Mouse (Mus musculus): Measurements from ENCODE around the gene Lysmd2. TPM values are rescaled to one million over a fixed set of nuclear protein-coding genes. Genes with fewer than 3 reads are reported as not detected.

Gene Lysmd2
- total and polyA plus RNA-seq, 3 experiments, result 10.0 to 30.3 (median 18.3) TPM

Other genes starting within 250 kb of the Lysmd2 start
- 10 to 100 TPM; 36.2 to 39.0 TPM for gene Mapk6, start 215.7 kb upstream of the Lysmd2 start, total RNA-seq (2021)
- 8.5 and 11.7 TPM in 2 replicates for gene Mapk6, start 215.7 kb upstream of the Lysmd2 start, polyA plus RNA-seq (2012; rRNA removed)
- gene Leo1, start 184.2 kb upstream of the Lysmd2 start, total RNA-seq (2021), result 10 to 100 TPM; 21.8 to 31.7 TPM
- gene Leo1, start 184.2 kb upstream of the Lysmd2 start, polyA plus RNA-seq (2012; rRNA removed), result 1.4 and 1.5 TPM in 2 replicates
- gene Tmod3, start 66.1 kb upstream of the Lysmd2 start, total RNA-seq (2021), result 10 to 100 TPM; 58.6 to 63.1 TPM
- gene Tmod3, start 66.1 kb upstream of the Lysmd2 start, polyA plus RNA-seq (2012; rRNA removed), result 4.7 and 4.8 TPM in 2 replicates
- 10 to 100 TPM in 1 of 2 experiments, 1 to 10 TPM in 1; 9.4 to 14.4 TPM for gene Tmod2, start 14.4 kb upstream of the Lysmd2 start, total RNA-seq (2021)
- gene Tmod2, start 14.4 kb upstream of the Lysmd2 start, polyA plus RNA-seq (2012; rRNA removed), result 0.51 and 0.81 TPM in 2 replicates
- 10 to 100 TPM; 22.7 to 31.2 TPM for gene Scg3, start 58.3 kb downstream of the Lysmd2 start, total RNA-seq (2021)
- 77.0 and 113 TPM in 2 replicates for gene Scg3, start 58.3 kb downstream of the Lysmd2 start, polyA plus RNA-seq (2012; rRNA removed)
- under 1 TPM; 0.58 to 0.83 TPM for gene Bmp5, start 149.6 kb downstream of the Lysmd2 start, total RNA-seq (2021)
- 0.15 and 0.21 TPM in 2 replicates for gene Bmp5, start 149.6 kb downstream of the Lysmd2 start, polyA plus RNA-seq (2012; rRNA removed)